Mouse (Mus musculus): Measurements from ENCODE around the gene Map2k5. TPM values are rescaled to one million over a fixed set of nuclear protein-coding genes. Genes with fewer than 3 reads are reported as not detected.

Map2k5 gene
- 10 to 100 TPM; 33.7 to 37.4 TPM for total RNA-seq (2021)

DNA sequence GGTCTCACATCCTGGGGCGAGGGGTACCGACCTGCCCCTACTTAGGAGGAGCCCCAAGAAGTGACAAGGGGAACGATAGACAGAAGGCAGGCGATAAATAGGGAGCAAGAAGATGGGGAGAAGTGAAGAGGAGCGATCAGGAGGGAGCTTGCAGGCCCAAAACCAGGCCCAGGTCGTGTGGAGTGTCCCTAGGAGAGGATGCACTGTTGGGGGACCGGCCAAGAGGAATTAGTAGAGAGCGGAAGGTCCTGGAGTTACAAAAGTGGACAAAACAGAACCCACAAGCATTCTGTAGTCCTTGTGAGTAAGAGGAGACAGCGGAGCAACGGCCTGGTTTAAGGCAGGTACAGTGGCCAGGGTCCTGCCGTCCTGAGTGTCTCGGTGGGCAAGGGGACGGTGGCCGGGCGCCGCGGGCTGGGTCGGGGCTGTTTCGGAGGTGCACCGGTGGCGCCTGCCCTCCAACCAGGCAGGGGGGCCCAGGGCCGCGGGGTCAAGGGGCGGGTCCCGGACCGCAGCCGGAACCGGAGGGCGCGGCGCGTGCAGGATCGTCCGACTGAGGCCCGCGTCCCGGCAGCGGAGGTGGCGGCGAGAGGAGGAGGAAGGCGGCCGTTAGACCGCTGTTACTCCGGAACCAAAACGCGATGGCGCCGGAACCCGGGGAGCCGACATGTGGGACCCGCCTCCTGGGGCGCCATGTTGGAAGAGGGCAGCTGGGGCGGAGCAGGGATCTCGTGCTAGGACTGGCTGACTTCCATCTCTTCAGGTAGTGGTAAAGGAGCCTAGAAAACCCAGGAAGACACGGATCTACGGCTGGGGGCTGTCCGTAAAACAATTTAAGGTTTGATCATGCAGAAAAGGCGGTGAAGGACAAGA, at the start of gene Map2k5:
Map2k5 (minus strand) TSS at position 633 of the 873 bp plus-strand sequence.
- peak; percentile 85 to 87 for DNase-seq (ENCODE audit: extremely low spot score in 1 of 2, low spot score in 1 of 2)

DNA sequence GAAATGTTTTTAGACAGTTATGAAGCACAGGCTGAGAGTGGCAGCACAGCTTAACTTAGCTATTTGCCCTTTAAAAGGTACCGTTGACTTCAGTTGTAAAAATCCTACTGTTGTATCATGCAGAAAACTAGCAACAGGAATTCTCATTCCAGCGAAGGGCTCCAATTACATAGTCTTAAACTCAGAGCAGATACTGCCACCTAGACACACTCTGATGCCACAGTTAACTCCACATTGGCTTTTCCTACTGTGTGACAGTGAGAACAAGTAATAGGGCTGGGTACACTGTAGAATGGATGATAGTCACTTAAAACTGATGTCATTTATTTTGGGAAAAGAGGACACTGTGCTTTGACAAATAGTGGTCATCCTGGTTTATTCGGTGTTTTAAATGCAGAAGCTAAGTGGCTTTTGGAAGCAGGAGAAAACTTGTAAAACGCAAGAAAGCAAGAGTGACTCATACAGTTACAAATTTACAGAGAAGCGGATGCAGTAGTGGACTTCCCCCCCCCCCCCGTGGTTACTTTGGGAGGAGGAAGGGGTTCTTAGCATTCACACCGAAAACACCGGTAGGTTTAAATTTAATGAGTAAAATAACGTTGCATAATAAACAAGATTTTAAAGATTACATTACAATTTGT, 43.5 kb upstream of the Map2k5 start:
- DNase-seq (ENCODE audit: extremely low spot score in 1 of 2, low spot score in 1 of 2) = no peak

DNA sequence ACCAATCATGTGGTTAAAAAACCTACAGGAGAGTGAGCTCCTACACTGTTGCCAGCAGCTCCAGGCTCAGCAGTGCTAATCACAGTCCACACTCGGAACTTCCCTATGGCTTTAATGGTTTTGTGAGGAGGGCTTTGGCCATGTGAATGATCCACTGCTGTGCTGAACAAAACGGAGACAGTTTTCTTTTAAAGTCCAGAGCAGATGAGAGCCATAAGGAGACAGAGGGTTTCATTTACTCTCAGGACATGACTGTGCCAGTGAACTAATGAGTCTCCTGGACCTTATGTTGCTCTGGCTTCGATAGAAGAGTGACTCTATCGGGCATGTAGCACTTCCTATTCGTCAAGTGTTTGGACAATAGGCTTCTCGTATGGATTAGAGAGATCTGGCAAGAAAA, 42.7 kb upstream of the Map2k5 start:
- no peak for DNase-seq (ENCODE audit: extremely low spot score in 1 of 2, low spot score in 1 of 2)

DNA sequence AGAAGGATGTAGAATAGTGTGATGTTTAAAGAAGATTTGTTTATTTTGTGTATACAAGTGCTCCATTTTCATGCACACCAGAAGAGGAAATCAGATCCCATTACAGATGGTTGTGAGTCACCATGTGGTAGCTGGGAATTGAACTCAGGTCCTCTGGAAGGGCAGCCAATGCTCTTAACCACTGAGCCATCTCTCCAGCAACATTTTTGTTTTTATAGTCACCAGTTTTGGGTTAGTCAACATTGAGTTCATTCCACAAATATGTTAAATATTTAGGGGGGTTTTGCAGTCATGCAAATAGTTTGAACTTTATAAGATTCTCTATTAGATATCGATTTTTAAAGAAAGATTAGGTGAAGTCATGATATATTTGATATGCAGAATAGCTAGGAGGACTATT, 22.5 kb upstream of the Map2k5 start:
- DNase-seq (ENCODE audit: extremely low spot score in 1 of 2, low spot score in 1 of 2) = no peak

DNA sequence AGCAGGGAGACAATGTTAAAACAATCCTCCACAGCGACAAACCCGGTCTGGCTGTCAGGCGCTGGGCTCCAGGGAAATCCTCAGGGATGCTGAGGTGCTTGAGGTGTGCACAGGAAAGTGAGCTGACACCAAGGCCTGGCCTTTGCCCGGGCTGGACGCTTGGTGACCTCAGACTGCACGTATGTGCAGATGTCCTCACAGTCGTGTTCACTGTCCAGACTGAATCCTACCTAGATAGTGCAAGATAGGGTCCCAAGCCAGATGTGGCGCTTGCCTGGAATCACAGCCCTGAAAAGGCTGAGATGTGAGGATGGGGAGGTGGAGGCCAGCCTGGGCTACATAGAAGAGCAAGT, 21.7 kb upstream of the Map2k5 start:
- no peak for DNase-seq (ENCODE audit: extremely low spot score in 1 of 2, low spot score in 1 of 2)

DNA sequence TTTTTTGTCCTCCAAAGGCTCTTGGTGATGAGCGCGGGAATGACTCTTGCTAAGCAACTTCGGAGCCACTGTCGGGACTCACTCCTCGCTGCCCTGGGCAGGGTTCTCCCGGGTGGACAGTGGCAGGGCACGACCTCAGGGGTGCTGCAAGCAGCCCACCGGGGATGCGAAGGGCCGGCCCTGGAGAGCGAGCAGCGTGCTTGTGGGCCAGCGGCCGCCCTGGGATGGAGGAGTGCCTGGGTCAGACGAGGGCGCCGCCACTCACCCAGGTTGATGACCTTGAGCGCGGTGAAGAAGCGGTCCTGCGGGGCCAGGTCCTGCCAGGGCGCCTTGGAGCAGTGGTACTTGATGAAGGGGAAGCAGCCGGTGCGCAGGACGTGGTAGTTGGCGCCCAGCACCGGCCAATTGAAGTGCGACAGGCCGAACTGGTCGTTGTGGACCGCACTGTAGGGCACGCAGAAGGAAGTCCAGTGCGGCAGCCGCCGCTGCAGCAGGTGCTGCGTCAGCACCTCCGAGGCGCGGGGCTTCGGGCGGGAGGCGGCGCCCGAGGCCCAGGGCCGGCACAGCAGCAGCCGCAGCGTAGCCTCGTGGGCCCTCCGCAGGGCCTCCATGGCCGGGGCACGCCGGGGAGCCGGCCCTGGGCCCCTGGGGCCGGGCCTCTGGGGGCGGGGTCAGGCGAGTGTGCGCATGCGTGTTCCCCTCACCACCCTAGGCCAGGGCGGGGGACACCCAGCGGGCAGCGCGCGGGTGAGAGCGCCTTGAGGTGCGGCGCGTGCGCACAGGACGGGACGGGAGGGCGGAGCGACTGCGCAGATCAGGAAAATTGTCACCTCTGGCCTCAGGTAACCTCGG, 21.1 kb upstream of the Map2k5 start, which contains the start of gene 2300009A05Rik:
2300009A05Rik (minus strand) TSS at position 636 of the 852 bp plus-strand sequence.
- DNase-seq (ENCODE audit: extremely low spot score in 1 of 2, low spot score in 1 of 2) = peak; percentile 89 to 92

DNA sequence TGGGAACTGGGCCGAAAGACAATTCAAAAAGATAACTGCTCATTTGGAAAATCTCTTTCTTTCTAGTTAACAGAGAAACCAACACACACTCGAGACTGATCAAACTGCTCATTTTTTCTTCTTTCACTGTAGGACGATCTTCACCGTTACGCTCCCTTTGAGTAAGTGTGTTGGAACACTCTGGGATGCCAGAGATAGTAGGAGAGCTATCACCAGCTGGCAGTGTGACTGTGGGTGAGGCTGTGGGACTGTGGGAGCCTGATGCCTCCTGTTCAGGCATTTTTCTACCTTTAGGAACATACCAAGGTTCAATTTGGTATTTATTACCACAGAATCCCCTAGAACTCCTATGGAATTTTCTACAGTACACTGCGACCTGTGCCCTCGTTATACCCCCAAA, 17.9 kb upstream of the Map2k5 start:
- DNase-seq (ENCODE audit: extremely low spot score in 1 of 2, low spot score in 1 of 2) = no peak

DNA sequence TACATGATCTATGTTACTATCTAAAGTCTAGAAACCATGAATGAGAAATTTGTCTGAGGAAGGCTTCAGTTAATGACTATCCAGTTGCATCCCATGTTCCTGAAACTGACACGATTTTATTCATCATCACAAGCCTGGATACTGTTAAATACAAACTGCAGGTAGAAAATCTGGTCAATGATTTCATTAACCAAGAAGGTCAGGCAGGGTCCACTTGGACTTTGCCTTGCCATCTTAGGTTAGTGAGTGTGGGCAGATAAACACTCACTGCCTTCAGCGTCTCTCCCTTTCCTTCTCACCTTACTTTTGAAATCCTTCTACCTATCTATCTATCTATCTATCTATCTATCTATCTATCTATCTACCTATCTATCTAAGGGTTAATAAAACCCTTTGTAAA, 13.6 kb upstream of the Map2k5 start:
- no peak for DNase-seq (ENCODE audit: extremely low spot score in 1 of 2, low spot score in 1 of 2)

DNA sequence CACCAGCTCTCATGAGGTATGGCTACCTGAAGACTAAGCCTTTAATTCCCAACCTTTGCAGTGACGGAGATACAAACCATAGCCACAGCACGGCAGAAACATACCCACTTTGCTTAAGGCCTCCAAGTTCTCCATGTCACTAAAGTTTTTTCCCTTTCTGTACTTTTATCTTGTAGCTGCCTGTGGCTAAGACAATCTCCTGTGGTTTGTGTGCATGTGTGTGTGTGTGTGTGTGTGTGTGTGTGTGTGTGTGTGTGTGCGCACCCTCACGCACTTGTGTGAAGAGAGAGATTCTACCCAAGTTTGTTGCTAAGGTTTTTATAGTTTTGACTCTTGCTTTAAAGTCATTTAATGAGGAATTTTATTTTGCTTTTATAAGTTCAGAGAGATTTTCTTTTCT, 5.1 kb upstream of the Map2k5 start:
- DNase-seq (ENCODE audit: extremely low spot score in 1 of 2, low spot score in 1 of 2) = no peak

DNA sequence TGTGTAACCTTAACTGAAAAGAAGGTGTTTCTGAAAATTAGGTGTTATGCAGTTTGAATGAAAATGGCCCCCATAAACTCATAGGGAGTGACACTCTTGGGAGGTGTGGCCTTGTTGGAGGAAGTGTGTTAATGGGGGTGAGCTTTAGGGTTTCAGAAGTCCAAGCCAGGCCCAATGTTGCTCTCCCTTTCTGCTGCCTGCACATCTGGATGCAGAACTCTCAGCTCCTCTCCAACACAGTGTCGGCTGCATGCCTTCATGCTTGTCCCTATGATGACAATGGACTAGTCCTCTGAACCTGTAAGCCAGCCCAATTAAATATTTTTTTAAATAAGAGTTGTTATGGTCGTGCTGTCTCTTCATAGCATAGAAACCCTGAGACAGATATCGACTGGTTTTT, 2.6 kb upstream of the Map2k5 start:
- no peak for DNase-seq (ENCODE audit: extremely low spot score in 1 of 2, low spot score in 1 of 2)

DNA sequence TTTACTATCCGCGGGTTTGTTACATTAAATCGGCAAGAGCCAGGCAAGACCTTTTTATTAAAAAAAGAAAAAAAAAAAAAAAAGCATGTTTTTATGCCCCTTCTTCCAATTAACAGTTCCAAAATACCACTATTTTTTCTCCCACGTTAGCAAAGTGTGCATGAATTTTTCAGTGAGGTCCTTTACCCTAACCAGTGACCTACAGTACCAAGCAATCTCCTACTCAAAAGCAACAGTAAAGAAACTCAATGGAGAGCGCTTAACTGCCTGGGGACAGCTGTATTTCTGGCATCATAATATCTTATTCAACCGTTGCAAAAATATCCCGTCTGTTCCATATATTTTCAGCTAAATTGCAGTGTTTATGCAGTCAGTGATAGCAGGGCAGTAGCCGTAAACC, 472 bp upstream of the Map2k5 start:
- no peak for DNase-seq (ENCODE audit: extremely low spot score in 1 of 2, low spot score in 1 of 2)

DNA sequence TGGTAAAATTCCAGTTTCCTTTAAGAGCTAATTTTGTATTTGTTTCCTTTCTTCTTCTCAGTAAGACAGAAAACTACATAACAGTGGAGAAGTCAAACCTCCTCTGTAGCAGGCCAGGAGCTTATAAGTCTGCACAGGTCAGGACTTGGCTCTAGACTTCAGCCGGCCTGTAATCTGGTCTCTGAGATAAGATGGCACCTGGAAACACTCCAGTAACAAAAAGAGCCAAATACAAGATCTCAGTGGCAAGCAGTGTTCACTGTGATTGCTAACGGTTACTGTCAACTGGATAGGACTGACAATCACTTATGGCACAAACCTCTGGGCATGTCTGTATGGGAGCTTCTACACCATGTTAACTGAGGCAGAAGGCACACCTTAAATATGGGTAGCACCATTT, 4.4 kb downstream of the Map2k5 start:
- no peak for DNase-seq (ENCODE audit: extremely low spot score in 1 of 2, low spot score in 1 of 2)

DNA sequence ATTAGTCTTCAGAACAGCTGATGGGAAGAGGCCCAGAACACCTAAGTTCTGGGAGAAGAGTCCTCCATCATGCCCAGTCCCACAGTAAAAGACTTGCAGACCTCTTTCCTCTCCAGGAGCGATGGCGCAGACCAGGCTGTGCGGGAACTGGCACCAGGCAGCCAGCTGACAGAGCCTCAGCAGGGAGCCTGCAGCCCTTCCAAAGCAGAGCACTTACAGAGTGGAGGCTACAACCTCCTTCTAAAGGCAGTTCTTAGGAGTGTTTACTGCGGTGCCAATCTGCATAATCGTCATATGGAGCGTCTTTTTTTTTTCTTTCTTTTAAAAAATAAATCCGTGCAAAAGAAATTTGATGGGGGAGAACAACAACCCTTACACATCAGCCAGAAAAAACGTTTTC, 5.2 kb downstream of the Map2k5 start:
- DNase-seq (ENCODE audit: extremely low spot score in 1 of 2, low spot score in 1 of 2) = no peak

DNA sequence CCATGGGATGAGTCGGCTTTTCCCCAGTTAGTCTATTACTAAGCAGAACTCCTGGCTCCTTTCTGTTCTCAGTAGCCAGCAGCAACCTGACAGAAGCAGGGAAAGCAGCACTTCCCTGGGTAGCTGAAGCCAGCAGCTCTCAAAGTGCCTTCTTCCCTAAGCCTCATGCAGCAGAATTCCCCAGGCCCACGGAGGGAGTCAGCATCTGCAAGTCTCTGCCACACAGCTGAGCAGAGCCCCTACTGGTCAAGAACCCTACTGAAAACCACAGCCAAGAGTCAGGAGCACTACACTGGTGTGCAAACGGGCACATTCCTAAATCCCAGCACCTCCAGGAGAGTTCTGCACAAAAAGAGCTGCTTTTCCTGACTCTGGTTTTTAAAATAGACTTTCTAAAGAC, 17.3 kb downstream of the Map2k5 start:
- DNase-seq (ENCODE audit: extremely low spot score in 1 of 2, low spot score in 1 of 2) = no peak

DNA sequence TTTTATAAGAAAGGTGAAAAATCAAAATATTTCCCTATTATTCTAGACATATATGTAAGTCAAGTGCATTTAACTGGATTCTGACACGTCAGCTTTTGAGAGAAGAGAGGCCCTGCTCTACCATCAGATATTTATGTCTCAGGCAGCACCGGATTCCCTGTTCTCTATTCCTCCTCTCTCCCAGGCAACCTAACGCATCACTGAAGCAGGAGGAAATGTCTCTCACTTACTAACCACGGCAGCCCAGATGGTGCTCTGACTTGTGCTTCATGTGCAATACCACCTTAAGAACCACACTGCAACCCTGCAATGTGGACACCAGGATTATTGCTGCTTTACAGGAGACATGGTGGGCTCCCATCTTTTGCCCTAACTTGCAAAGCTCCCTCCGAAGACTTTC, 18.7 kb downstream of the Map2k5 start:
- DNase-seq (ENCODE audit: extremely low spot score in 1 of 2, low spot score in 1 of 2) = no peak

DNA sequence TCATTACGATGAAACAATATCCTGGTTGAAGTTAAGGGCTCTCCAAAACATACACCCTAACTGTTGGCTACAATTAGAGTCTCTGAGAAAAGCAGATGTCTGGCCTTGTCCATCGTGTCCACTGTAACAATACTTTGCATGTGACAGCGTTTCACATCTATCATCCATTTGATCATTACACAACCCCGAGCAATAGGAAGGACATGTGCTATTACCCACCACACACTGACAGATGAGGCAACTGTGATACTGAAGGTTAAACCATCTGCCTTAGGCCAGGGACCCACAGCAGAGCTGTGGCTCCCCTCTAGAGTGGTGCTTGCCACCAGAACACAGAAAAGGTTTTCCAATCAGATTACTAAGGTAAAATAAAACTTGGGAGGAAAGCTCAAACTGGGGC, 21.0 kb downstream of the Map2k5 start:
- DNase-seq (ENCODE audit: extremely low spot score in 1 of 2, low spot score in 1 of 2) = no peak

DNA sequence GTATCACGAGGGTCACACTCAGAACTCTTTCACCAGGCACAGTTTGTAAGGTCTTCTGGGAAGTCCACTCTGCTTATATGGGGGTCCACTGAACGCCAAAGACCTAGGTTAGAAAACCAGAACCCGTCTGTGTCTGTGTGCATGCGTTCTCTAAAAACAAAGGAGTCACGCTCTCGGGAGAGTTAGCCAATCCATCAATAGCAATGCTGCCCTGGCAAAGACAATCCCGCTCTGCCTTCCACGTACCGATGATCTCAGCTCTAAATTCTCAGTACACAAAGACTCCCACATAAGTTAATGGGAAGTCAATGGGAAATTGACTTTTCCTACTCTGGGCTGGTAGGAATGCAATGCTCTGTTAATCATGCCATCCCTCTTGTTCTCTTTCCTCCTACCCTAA, 21.4 kb downstream of the Map2k5 start:
- no peak for DNase-seq (ENCODE audit: extremely low spot score in 1 of 2, low spot score in 1 of 2)

DNA sequence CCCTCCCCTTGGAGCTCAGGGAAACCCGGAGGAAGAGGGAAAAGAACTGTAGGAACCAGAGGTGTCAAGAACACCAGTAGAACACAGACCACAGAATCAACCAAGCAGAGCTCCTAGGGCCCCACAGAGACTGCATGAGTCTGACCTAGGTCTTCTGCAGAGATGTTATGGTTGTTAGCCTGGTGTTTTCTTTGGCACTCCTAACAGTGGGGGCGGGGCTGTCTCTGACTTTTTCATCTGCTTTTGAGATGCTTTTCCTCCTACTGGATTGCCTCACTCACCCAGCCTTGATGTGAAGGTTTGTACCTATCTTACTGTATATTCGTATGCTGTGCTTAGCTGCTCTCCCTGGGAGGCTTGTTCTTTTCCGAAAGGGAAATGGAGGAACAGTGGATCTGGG, 23.5 kb downstream of the Map2k5 start:
- no peak for DNase-seq (ENCODE audit: extremely low spot score in 1 of 2, low spot score in 1 of 2)

DNA sequence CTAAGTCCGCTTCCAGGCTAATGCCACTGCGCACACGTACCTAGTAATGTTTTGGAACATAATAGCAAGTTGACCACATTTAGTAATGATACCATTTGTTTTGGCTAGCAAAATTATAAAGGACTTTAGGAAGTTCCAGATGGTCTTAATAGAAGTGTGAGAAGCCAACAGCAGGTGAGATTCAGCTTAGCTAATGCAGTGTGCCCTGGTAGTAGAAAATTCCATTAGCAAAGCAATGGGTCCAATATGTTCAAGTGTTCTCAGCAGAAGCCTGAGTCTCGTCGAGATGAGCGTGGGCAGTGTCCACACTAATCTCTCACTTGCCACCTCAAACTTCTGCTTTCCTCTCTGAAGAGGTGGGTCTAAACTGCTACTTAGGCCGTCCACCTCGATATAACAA, 27.7 kb downstream of the Map2k5 start:
- no peak for DNase-seq (ENCODE audit: extremely low spot score in 1 of 2, low spot score in 1 of 2)

DNA sequence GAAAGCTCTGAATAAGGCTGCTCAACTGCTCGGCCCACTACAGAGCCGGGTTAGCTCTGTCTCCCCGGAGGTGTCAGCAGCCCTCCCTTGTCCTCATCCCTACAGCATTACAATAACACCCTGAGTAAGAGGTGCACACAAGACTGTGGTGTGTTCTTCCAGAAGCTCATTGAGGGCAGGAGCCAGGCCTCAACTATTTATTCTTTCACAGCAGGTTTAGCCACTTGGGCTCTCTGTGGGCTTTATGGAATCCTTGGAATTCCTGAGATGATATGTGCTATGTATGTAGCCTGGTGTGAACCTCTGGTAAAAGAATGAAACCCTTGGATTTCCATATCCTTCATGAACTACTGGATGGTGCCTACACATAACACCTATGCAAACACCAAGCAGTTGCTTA, 28.5 kb downstream of the Map2k5 start:
- no peak for DNase-seq (ENCODE audit: extremely low spot score in 1 of 2, low spot score in 1 of 2)

DNA sequence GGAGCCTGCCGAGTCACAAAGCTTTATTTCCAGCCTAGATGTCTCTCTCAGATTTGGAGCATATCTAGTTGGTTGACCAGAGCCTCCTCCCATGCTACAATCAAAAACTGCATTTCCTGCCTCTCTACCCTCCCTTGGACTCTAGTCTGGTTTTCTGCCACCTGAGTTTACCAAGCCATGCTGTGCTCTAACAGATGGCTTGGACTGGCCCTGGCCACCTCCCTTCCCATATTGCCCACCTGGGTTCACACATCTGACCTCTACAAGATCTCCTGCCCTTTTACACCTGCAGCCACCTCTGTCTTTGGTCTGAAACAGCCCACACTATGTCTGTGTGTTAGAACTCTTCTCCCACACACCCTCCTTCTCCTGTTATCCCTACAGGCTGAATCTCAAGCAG, 29.6 kb downstream of the Map2k5 start:
- no peak for DNase-seq (ENCODE audit: extremely low spot score in 1 of 2, low spot score in 1 of 2)

All from layer of hippocampus, postnatal 25 days (tissue).